Mouse (Mus musculus): Measurements from ENCODE around the gene Hmox2.
"Not testable (repeated sequence)": the region's sequence is repeated elsewhere in the genome, so short reads cannot be mapped to it uniquely, and the experiment has no call there.

Gene Hmox2

DNA sequence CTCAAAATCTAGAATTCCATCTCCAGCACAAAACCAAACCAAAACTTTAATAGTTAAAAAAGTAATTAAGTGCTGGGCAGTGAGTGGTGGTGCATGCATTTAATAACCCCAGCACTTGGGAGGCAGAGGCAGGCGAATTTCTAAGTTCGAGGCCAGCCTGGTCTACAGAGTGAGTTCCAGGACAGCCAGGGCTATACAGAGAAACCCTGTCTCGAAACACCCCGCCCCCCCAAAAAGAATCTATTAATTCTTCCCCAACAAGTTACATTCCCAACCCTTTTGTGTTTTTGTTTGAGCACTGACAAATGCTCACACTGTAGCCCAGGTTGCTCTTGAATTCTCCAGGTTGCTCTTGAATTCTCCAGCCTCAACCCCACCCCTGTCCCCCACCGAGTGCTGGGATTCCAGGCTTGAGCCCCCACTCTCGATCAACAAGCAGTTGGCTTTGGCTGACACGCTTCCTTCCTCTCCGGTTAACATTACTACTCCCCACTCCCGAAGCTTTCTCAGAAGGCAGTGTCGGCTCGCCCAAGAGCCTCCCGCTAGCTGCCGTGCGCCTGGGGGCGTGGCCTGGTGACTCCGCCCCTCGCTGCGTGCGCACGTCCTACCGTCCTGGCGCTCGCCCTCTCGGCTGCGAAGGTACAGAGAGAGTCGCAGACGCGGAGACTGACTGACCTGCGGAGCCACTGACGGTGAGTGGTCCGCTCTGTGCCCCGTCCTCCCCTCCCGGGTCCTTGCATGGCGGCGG lies at the start of gene Hmox2:
TSS of gene Hmox2 (plus strand) at position 582 of the 748 bp plus-strand sequence.
- peak; percentile 95 for DNase-seq

DNA sequence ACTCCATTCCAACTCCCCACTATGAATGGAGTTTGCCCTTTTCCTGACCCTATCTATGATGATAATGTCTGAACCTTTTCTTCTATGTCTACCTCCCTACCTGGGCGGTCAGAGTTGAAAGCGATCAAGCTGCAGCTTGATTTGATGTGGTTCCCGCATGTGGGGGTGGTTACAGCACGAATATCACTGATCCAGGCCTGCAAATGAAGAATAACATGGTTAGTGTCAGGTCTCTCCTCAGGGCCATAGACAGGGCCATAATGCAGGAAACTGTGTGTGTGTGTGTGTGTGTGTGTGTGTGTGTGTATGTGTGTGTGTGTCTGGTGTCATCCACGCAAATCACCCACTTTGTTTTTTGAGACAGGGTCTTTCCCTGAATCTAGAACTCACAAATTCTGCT lies 49.3 kb upstream of the Hmox2 start:
- no peak for DNase-seq

DNA sequence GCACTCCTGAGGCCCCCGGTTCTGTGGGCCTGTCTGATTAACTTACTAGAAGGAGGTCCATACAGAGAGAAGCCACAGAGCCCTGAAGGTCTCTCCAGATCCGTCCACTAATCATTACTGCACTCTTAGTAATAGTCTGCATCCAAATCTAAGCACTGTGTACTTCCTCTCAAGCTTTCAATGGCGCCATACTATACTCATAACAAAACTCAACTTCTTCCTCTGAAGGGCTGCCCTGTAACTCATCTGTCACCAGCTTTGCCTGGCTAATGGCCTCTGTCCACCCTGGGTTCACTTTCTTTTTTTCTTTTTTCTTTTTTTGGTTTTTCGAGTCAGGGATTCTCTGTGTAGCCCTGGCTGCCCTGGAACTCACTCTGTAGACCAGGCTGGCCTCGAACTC lies 48.1 kb upstream of the Hmox2 start:
- DNase-seq: no peak

DNA sequence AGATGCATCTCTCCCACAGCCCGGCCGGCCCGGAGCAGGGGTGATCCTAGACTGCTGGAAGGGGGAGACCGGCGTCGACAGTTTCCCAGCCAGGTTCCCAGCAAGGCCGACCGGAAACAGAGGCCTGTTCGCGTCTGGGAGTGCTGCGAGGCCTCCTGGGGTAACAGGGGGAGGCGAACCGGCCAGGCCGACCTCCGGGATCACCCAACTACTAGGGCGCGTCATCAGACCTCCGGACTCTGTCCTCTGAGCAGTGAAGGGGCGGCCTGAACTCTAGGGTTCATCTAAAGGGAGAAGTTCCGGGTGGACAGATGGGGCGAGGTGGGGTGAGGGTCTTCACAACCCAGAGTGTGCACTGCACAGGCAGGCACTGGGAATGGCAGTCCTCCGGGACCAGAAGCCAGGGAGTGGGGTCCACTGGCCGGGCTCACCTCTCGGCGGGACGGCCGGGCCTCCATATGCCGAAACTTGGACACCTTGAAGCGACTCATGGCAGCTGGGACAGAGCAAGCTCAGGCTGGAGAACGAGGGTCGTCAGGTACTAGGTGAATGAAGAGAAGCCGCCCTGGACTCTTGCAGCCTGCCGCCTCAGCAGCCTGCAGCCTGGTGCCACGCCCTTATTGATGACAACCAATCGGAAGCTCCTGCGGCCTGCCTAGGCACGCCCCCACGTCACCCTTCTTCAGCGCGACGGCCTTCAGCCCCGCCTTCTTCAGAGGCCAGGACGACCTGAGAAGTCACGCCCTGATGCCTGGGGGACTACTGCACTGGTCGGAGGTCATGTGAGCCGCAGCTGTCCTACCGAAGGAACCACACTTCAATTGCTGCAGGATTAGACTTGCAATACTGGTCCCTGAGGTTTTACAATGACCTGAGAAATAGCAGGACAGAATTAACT lies 46.8 kb upstream of the Hmox2 start, which contains the start of gene Coro7:
TSS of gene Coro7 (minus strand) at position 657 of the 898 bp plus-strand sequence.
- DNase-seq: peak; percentile 95

DNA sequence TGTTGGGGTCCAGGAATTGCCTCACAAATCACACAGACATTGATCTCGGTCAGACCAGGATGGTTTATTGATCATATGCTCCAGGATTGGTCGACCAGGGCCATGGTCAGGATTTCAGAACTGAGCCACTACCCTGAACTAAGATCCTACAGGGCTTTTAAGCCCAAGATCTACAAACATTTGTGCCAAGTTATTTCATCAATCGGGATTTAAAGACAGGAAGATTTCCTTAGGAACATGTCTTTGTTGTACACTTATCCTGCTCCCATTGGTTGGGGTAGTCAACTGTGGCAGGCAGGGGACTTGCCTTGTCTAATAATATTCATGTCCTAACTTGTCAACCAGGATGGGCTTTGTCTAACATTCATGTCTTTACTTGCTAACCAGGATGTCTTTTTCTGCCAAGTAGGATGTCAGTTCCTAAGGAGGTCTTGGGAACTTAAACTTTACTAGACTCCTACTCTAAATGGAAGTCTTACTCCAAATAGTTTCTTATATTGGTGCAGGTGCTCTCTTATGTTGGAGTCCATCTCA lies 45.2 kb upstream of the Hmox2 start:
- DNase-seq: not testable (repeated sequence)

DNA sequence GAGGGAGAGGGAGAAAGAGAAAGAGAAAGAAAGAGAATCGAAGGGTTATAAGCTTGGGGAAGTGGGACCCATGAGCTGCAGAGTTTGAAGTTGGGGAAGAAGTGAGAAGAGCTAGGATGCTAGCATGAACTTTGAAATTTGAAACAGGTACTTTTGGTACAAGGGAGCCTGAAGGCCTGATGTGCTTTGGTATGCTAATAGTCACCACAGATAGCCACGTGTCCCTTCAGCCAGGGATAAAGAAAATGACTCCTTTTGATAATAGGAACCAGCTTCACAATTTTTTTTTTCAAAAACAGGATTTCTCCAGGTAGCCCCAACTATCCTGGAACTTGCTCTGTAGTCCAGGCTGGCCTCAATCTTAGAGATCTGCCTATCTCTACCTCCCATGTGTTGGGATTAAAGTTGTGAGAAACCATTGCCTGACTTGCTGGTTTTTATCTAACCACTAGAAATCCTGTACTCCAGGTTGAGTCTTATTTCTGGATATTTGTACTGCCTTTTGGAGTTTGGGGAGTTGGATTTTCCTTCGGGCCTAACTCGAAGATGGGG lies 43.5 kb upstream of the Hmox2 start:
- no peak for DNase-seq

DNA sequence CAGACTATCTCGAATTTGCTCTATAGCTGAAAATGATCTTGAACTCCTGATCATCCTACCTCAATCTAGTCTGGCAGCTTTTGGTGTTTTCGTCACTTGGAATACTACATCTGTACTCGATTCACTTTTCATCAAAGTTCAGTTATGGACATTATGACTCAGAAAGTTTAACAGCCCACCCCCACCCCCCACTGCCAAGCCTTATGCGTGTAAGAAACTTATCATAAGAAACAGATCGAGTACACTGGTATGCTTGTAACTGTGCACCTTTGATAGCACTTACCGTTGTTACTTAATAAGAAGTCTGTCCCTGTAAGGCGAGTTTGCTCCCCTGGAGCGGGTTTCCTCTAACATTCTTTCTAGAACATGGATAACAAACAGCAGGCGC lies 43.0 kb upstream of the Hmox2 start:
- no peak for DNase-seq

DNA sequence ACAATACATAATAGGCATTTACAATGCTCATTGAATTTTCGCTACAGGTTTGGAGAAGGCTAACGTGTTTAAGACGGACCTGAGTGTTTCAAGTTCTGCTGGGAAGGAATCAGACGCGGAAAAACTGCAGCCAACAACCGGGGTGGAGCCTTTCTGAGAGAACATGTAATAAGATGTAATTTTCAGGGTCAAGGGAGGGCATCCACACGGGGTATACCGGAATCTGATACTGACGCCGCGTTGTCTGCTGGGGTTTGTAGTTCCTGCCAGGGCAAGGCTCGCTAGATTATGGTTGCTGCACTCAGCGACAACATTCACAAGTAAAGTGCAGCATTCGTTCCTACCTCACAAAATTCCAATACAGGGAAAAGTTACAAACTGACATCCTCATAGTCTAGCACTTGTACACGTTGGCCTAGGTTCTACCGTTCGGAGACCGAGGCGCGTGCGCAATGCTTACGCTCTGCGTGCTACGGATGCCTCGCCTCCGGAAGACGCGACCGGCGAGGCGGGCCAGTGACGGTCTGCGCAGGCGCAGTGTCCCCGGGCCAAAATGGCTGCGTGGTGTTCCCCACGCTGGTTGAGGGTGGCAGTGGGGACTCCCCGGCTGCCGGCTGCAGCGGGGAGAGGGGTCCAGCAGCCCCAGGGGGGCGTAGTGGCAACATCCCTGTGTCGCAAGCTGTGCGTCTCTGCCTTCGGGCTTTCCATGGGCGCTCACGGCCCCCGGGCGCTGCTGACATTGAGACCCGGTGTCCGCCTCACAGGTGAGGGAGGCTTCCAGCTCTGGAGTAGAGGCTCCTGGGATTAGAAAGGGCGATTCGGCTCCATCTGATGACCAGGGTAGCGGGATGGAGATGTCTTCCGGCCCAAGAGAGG lies 42.3 kb upstream of the Hmox2 start:
- peak; percentile 96 for DNase-seq

DNA sequence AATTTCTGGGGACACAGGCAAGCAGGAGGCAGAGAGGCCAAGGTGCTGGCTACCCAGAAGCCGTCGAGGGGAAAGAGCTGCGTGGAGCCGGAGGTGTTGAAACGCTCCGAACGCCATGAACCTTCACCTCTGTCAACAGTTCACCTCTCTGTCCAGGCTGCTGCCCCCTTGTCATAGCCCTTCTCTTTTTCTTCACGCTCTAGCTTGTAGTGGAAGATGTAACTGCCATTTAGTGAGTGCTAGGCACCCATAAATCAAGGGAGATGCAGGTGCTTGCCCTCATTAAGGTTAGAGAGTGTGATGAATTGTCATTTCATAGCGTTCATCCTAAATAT lies 41.7 kb upstream of the Hmox2 start:
- no peak for DNase-seq

DNA sequence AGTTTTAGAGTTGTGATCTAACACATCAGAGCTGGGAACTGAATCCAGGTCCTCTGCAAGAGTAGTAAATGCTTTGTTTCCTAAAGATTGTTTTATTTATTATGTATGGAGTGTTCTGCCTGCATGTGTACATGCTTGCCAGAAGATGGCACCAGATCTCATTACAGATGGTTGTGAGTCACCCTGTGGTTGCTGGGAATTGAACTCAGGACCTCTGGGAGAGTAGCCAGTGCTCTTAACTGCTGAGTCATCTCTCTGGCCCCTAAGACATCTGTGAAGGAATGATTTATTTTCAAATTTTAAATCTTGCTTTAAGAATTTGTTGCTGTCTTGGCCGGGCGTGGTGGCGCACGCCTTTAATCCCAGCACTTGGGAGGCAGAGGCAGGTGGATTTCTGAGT lies 36.8 kb upstream of the Hmox2 start:
- DNase-seq: not testable (repeated sequence)

DNA sequence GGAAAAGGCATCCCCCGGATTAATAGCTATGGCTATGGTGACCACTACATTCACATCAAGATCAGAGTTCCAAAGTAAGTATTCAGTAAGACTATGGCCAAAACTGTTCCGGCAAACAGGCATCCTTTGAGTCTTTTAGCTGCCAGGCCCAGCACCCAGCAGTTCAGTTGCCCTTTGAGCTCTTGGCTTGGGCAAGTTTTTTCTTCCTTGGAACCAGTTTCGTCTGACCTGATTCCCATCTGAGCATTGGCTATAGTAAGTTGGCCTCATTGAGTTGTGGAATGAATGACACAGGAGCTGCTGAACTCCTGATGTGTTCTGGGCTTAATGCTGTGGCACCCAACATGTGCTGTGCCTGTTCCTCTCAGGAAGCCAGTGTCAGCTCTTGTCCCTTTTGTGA lies 24.9 kb upstream of the Hmox2 start:
- no peak for DNase-seq

DNA sequence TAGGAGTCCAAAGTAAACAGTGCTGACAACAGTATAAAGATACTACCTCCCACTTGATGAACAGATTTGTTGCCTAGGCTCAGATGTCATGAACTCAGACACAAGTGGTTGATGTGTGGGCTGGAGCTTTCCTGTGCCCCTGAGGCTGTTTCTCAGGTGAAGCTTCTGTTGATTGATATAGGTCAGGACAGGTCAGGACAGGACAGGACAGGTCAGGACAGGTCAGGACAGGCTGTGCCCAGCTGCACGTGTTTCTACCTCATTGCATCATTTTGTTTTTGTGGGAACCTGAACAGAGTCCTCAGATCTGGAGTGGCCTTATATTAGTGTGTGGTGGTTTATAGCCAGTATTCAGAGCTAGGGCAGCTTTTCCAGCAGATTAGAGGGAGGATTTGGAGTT lies 23.5 kb upstream of the Hmox2 start:
- DNase-seq: no peak

DNA sequence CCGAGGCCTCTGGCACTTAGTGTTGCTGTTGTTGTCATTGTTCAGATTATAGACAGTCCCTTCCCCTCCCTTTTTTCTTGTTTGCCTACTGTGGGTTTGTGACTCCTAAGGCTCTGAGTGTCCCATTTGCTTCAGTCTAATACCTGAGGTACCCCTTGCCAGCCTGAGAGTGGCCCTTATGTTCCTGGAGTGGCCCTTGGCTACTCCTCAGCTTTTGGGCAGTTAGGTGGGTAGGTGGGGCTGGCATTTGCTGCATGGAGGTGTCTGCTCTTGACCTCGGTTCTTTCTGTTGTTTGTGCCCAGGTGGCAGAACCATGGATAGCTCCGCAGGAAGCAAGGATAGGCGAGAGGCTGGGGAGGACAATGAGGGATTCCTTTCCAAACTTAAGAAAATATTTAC lies 20.6 kb upstream of the Hmox2 start:
- no peak for DNase-seq

DNA sequence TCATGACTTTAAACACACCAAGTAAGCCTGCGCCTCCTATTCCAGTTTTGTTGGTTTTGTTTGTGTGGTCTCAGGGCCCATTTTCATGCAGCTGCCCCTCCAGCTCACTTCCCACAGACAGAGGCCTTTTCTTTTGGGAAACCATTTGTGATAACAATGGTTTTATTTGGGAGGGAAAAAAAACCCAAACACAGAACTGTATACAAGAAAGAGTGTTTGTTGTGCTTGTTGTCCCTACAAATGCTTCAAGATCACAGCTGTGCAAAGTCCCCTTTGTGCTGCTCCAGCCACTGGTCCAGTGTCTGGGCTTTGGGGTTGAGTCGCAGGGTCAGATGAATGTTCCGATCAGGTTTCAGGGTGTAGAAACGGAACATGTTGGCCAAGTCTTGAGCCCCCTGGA lies 15.0 kb upstream of the Hmox2 start:
- DNase-seq: no peak

DNA sequence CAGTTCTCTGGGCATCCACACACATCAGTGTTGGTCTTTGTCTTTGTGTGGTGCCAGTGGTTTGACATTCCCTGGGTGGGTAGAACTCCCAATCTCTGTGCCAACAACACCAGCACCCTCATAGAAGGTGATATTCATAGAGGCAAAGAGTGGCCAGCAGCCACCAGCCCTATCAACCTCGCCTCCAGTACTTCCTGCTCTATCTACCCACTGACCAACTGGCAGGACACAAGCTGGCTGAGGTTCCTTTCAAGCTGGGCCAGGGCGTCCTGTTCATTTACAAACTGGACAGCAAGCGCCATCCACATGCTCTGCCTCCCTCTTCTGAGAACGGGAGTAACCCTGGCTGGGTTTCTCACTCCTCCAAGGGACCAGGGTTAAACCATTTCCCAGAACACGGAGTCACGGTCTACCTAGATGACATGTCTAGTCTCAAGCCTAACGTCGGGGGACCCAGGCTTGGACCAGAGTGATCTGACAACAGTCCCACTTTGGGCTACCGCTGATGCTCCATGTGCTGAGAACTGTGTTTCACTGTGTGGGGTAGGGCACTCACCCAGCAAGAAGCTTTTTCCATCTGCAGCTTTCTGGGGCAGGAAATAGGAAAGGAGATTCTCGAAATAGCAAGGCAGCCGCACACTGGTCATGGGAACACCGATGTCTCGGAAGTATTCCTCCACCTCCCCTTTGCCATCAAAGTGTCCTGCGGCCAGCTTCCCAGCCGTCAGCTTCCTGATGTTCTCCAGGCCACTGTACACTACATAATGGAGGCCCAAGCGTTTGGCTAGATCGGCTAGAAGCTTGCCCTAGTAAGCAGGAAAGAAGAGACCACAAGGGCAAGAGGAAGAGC lies 12.1 kb upstream of the Hmox2 start:
- peak; percentile 84 for DNase-seq

DNA sequence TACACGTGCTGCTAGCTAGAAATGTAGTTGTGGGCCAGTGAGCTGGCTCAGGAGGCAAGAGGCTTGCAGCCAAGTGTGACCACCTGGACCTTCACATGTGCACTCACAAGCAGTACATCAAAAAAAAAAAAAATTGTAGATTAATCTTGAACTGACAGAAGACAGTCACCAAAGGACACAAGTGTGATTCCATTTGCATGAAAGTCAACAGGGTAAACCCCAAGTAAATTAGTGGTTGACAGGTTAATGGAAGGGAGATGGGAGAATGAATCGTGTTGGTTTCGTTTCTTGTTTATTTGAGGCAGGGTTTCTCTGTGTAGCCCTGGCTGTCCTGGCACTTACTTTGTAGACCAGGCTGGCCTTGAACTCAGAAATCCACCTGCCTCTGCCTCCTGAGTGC lies 8.3 kb upstream of the Hmox2 start:
- DNase-seq: no peak

DNA sequence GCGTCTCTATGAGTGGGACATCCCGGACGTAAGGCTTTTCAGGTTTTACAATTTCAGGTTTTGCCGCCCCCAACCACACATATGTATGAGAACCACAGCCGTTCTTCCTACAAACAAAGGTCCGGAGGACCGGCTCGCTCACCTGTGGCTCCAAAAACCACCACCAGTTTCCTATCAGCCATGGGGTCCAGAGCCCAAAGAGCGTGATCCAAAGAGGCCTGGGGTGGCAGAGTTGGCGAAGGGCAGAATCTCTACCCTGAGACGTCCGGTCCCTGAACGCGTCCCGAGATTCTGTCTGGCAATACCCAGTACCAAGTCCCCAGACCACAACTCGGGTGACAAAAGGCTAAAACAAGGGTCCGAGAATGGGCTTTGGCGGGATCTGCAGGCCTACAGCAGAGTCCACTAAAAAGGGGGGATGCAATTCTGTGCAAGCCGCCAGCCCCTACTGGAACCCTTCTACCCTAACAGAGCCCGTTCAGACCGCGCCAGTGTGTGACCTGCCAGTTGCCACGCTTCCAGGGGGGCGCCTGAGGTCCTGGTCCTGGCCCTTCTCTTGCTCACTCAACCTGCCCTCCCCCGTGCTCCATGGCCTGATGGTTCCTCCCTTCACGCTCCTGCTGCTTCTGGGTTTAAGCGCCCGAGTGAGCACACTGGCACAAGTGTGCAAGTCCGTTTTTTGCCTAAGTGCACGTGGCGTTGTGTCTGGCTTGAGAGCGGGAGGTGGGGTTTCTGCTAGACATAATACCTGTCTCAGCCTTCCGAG lies 7.2 kb upstream of the Hmox2 start, which contains the start of gene Nmral1:
TSS of gene Nmral1 (minus strand) at position 604 of the 766 bp plus-strand sequence.
- peak; percentile 86 for DNase-seq

DNA sequence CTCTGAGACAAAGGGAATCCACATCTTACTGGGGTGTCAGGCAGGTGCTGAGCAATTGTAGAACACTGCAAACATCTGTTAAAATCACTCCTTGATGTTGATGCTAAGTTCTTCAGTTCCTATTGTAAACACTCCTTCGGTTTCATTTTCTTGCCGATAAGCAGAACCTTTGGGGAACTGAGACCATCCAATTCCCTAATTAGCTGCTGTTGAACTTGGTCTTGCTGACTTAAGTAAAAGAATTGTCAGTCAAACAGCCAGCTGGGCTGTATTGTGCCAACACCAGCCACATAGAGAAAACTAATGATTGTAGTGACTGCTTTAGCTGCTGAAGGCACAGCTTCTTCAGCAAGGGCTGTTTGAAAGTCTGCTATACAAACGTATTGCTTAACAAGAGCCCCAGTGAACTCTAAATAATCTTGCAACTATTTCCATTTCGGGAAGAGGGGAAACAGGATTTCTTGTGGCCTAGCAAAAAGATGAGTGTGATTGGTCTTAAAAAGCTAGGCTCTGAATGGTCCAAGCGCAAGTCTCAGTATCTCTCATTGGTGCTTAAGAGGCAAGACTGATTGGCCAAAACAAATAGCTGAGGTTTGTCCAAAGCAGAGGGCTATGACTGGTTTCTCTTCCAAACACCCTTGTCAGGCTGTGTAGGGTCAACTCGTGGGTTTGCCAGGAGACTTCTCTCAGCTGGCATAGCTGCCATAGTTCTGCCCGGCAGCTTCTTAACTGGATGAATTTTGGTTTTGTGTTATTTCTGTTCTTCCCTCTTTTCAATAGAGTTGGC lies 3.8 kb upstream of the Hmox2 start:
- DNase-seq: no peak

DNA sequence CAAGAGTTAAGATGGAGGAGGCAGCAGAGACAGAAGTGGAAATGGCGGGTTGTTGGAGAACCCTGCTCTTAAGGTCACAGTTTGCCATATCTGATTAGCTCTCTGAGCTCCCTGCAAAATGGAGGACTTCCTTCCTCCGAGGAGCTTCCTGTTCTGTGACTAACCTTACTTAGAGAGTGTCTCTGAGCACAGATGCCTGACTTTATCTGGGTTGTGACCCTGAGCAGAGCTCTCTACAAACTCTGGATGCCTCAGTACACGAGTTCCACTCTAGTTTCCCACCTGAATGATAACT lies 3.3 kb upstream of the Hmox2 start:
- DNase-seq: no peak

DNA sequence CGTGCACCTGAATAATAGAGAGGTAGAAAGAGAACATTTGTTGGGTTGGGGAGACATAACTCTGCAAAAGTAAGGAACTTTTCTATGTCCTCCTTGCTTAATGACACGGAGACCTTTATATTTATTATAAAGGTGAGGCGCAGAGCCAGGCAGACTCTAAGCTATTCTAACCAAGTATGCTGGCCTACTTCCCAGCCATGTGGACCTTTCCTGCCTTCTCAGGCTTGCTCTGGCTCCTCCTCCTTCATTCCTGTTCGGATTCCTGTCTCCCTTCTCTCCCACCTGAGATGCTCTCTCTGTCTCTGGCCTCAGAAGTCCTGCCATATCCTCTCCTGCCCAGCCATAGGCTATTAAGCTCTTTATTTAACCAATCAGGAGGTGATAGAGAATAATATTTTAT lies 895 bp upstream of the Hmox2 start:
- peak; percentile 24 for DNase-seq
